Mouse (Mus musculus) lung, embryonic 15.5 days (tissue): Measurements from ENCODE around the gene Lgals9. TPM values are rescaled to one million over a fixed set of nuclear protein-coding genes. Genes with fewer than 3 reads are reported as not detected.

Source experiments
- polyA plus RNA-seq: library from polyadenylated mRNA; unstranded; fragments of >200 nt; fragmentation: Nextera tagmentation; extraction: Ambion mirVana; gene quantifications from 2 replicates; pipeline ENCODE4 v1.2.1, GENCODE M21; 2015

Lgals9 gene
- polyA plus RNA-seq, 1 experiment from 2014 or later = 52.8 TPM

Other genes starting within 250 kb of the Lgals9 start
- 40.2 and 40.9 TPM in 2 replicates for gene Ccnq, start 233.2 kb downstream of the Lgals9 start, polyA plus RNA-seq
- gene Lyrm9, start 158.4 kb downstream of the Lgals9 start, polyA plus RNA-seq = 15.5 and 15.9 TPM in 2 replicates
- gene Nos2, start 64.2 kb downstream of the Lgals9 start, polyA plus RNA-seq = 3.4 and 3.8 TPM in 2 replicates
- 2.0 and 2.8 TPM in 2 replicates for gene Ksr1, start 161.5 kb upstream of the Lgals9 start, polyA plus RNA-seq